Mouse (Mus musculus) erythroblast, embryonic 14.5 days (primary cell): ENCODE measurements around the gene Arl6.

Source experiments
- GATA1 ChIP-seq: IDR thresholded peaks from 2 replicates; pipeline ENCODE4 v1.6.1; 2012; ENCODE audit warnings: low read length, inconsistent platforms, mixed read lengths
- TAL1 ChIP-seq: IDR thresholded peaks from 3 replicates; pipeline ENCODE4 v1.6.1; 2012; ENCODE audit warnings: low read length, inconsistent platforms, mixed read lengths

DNA sequence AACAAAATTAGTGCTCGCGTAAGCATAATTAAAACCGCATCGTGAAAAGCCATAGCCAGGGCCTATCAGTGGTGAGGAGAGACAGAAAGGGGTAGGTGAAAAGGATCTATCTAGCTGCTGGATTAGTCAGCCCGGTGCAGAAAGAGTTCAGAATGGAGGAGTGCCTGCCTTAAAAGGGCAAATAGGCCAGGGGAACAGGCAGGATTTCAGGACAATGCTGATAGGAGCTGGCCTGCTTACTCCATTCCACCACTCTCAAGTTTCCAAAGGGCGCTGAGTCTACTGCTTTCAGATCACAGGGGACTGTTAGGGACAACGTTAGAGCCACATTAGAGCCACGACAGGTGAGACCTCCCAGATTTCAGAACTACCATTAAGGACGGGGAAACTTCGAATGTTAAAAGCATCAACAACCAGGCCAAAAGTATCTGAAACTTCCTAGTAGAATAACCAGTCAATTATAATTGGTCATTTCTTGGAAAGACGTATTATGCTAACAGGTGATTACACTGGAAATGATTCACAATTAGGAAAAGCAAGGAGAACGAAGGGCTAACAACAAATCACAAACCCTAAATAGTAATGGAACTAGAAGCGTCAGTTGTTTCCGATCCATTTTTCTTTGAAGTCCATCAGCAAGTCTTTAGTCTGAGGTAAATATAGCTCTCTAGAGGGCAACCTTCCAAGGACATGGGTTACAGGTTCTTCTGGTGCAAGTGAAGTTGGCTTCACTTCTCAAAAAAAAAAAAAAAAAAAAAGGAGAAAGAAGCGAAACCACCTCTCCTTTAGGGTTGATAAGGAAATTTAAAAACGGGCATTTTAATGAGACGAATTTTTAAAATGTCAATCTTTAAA is 39.6 kb downstream of the Arl6 start:
- TF ChIP-seq GATA1 = no peak
- no peak for TF ChIP-seq TAL1
